Mouse (Mus musculus) heart, adult 11 months (tissue): ENCODE results near the gene Gm20532.

Experiments used
- DNase-seq: peaks from one replicate; pipeline ENCODE4 v3.0.0; 2022

Gm20532 gene

GRCm38 (mm10) chr2:26586294-26587043 is at the start of gene Gm20532:
Gene Gm20532, plus strand, starts transcription at chr2:26586639.
- peak; percentile 97 for DNase-seq

- peak; percentile 85 for DNase-seq
Measured at GRCm38 (mm10) chr2:26539516-26539915, 46.9 kb upstream of the Gm20532 start.

GRCm38 (mm10) chr2:26540721-26541120 is 45.7 kb upstream of the Gm20532 start:
- DNase-seq, result peak; percentile 81

- DNase-seq, result peak; percentile 93
Measured at GRCm38 (mm10) chr2:26541258-26541910, 45.1 kb upstream of the Gm20532 start.

- peak; percentile 97 for DNase-seq
Measured at GRCm38 (mm10) chr2:26543155-26543554, 43.3 kb upstream of the Gm20532 start.

- peak; percentile 89 for DNase-seq
Measured at GRCm38 (mm10) chr2:26543768-26544167, 42.7 kb upstream of the Gm20532 start.

- peak; percentile 97 for DNase-seq
Measured at GRCm38 (mm10) chr2:26544265-26544664, 42.2 kb upstream of the Gm20532 start.

GRCm38 (mm10) chr2:26547481-26547880 is 39.0 kb upstream of the Gm20532 start:
- DNase-seq, result peak; percentile 95

- peak; percentile 97 for DNase-seq
Measured at GRCm38 (mm10) chr2:26549801-26550200, 36.6 kb upstream of the Gm20532 start.

- no peak for DNase-seq
Measured at GRCm38 (mm10) chr2:26550205-26550604, 36.2 kb upstream of the Gm20532 start.

- DNase-seq, result no peak
Measured at GRCm38 (mm10) chr2:26550777-26551176, 35.7 kb upstream of the Gm20532 start.

- DNase-seq, result no peak
Measured at GRCm38 (mm10) chr2:26551446-26551845, 35.0 kb upstream of the Gm20532 start.

- no peak for DNase-seq
Measured at GRCm38 (mm10) chr2:26552066-26552465, 34.4 kb upstream of the Gm20532 start.

GRCm38 (mm10) chr2:26553904-26554303 is 32.5 kb upstream of the Gm20532 start:
- no peak for DNase-seq

GRCm38 (mm10) chr2:26555076-26555475 is 31.4 kb upstream of the Gm20532 start:
- DNase-seq, result peak; percentile 98

GRCm38 (mm10) chr2:26556535-26556993 is 29.9 kb upstream of the Gm20532 start:
- DNase-seq, result peak; percentile 96

GRCm38 (mm10) chr2:26560506-26560905 is 25.9 kb upstream of the Gm20532 start:
- DNase-seq, result no peak

- DNase-seq, result peak; percentile 96
Measured at GRCm38 (mm10) chr2:26561351-26562016, 25.0 kb upstream of the Gm20532 start.

GRCm38 (mm10) chr2:26566221-26566620 is 20.2 kb upstream of the Gm20532 start:
- peak; percentile 96 for DNase-seq

- peak; percentile 97 for DNase-seq
Measured at GRCm38 (mm10) chr2:26570034-26570433, 16.4 kb upstream of the Gm20532 start.

- DNase-seq, result peak; percentile 97
Measured at GRCm38 (mm10) chr2:26571400-26571799, 15.0 kb upstream of the Gm20532 start.

GRCm38 (mm10) chr2:26571826-26572225 is 14.6 kb upstream of the Gm20532 start:
- DNase-seq, result peak; percentile 99

- DNase-seq, result peak; percentile 98
Measured at GRCm38 (mm10) chr2:26573396-26573795, 13.0 kb upstream of the Gm20532 start.

- no peak for DNase-seq
Measured at GRCm38 (mm10) chr2:26573807-26574206, 12.6 kb upstream of the Gm20532 start.
